Mouse (Mus musculus) cortical plate, adult 2 months (tissue): Measurements from ENCODE around the gene Tnn. TPM values are rescaled to one million over a fixed set of nuclear protein-coding genes. Genes with fewer than 3 reads are reported as not detected.

Experiments
- H3K27ac ChIP-seq: fragments of 200-500 bp; 2 replicates; pipeline ENCODE4 v1.5.1; 2012; ENCODE audit warnings: low read length, control low read depth, inconsistent platforms; ENCODE audit not compliant: insufficient read depth
- H3K4me1 ChIP-seq: fragments of 200-500 bp; 2 replicates; pipeline ENCODE4 v1.6.1; 2011; ENCODE audit warnings: low read length; ENCODE audit not compliant: control insufficient read depth, insufficient read depth
- H3K4me3 ChIP-seq: fragments of 200-500 bp; 2 replicates; pipeline ENCODE4 v1.5.1; 2011; ENCODE audit warnings: mild to moderate bottlenecking, low read length, control low read depth; ENCODE audit not compliant: insufficient read depth
- CTCF ChIP-seq: fragments of 200-500 bp; IDR thresholded peaks from 2 replicates; pipeline ENCODE4 v1.5.1; 2011; ENCODE audit warnings: mild to moderate bottlenecking, control low read depth, low read length; ENCODE audit not compliant: insufficient read depth; ENCODE audit errors: extremely low read depth
- POLR2A ChIP-seq: fragments of 200-500 bp; IDR thresholded peaks from 2 replicates; pipeline ENCODE4 v1.6.1; 2011; ENCODE audit warnings: mild to moderate bottlenecking, low read length, control low read depth; ENCODE audit not compliant: insufficient read depth; ENCODE audit errors: extremely low read depth
- polyA plus RNA-seq: library from polyadenylated mRNA; depleted of rRNA; stranded (reverse); fragments of >200 nt; gene quantifications from 2 replicates; pipeline ENCODE4 v1.2.3, GENCODE M21; 2012

Tnn gene
- polyA plus RNA-seq, 1 experiment = 0.06 TPM

DNA sequence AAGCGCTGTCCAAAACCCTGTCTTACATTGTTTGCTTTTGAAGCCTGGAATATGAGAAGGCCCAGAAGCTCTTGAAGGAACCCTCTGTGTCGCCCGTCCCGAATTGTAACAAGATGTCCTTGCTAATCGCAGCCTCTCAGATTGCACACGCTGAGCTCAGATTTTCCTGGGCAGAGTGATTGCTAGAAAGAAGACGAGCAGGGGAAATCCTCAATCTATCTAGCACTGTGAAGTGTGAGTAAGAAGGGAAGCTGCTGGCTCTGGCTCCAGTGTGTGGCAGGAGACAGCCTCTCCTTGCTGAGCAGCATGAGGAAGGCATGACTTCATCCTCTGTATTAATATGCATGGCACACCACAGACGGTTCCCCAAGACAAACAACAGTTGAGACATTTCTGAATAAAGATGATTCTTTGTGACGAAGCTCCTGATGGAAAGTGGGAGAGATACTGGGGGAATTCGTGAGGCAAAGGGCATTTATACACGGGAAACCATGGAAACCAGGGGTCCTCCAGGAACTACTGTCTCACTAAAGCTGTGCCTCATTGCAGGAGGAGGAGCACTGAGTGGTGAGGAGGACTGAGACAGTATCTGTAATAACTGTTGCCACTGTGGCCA is 4.0 kb downstream of the Tnn start:
- TF ChIP-seq CTCF (no peak), POLR2A (no peak)
- H3K4me3 ChIP-seq = no peak overlapping the region

DNA sequence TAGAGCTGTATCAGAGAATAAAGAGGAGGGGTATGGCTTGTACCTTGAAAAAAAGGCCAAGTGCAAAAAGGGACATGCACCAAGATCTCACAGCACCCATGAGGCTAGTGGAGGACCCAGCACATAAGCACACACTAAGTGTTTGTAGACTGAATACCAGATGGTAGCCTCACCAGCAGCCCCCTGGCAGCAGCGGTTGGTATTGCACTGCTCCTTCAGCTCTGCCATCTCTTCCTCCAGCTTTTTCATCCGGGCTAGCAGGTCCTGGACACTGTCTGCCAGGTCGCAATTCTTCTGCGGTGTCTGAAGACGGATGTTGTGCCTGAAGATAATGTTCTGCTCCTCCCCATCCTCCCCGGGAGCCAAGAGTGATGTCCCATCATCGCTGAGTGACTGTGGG is 6.1 kb downstream of the Tnn start:
- Histone ChIP-seq H3K4me1 (no peaks in the 10 kb centered on the region), H3K27ac (no peak overlapping the region), H3K4me3 (no peak overlapping the region)
- no peak for TF ChIP-seq POLR2A
- no peak for TF ChIP-seq CTCF

More for the DNA sequence above, 4.0 kb downstream of the Tnn start:
- Histone ChIP-seq H3K27ac (no peak overlapping the region; the same call in 1 of the 2 replicates), H3K4me1 (no peaks in the 10 kb centered on the region)

DNA sequence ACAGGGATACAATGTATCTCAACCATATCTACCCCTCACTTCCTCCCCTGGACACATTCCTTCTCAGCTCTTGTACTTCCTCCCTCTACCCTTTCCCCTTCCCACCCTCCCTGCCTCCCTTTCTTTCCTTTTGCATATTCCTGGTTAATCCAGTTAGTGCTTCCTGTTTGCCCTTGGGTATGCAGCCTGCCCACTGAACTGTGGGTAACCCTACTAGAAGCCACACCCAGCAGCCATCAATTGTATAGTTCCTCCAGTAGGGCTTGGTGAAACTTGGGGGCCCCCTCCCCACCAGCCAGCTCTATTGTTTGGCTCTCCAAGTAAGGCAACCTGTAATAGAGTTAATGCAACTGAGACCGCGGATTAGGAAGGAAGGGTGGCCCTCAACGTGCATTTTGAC is 7.8 kb downstream of the Tnn start:
- H3K27ac ChIP-seq = no peak overlapping the region
- TF ChIP-seq CTCF (no peak), POLR2A (no peak)
- no peaks in the 10 kb centered on the region for H3K4me1 ChIP-seq
- no peak overlapping the region for H3K4me3 ChIP-seq

DNA sequence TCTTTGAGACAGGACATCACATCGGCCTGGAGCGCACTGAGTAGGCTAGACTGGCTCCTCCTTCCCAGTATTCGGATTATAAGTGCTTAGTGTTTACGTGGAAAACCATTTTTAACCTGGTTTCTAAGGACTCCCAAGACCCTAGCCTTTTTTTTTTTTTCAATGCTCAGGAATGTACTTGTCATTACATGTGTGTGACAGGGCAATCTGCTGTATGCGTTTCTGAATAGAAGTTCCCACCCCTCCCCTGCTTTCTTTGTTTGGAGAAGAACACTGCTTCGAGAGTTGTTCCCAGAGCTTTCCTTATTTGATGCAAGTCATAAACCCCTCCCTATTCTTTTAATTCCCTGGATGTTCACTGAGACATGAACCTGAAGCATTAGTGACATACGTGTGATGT is 9.0 kb downstream of the Tnn start:
- no peak overlapping the region for H3K4me3 ChIP-seq
- H3K4me1 ChIP-seq = no peaks in the 10 kb centered on the region
- TF ChIP-seq POLR2A (no peak), CTCF (no peak)
- H3K27ac ChIP-seq = no peak overlapping the region

DNA sequence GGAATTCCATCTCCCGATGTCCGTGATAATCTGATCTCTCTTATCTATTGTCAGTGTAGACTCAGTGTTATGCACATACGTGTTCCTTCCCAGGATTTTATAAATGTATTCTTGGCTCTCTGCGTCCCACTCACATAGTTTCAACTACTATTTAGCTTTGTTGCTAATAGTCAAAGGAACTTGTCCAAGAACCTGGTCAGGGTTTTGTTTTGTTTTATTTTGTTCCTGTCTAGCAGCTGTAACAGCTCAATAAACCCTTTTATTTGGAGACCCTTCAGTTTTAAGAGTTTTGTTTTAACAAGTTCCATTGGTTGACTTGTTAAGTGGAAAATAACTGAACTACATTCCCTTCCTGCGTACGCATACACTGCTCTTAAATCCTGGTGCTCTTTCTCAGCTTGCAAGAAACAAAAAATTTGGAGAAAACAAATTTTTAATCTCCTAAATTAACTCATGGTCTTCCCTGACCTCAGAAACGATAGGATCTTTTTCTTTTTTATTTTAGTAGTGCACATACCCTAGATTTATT is 17.0 kb downstream of the Tnn start:
- H3K4me3 ChIP-seq = no peak overlapping the region
- no peak overlapping the region for H3K27ac ChIP-seq
- peaks cover 2% of the 10 kb centered on the region; the same call in 1 of the 2 replicates for H3K4me1 ChIP-seq
- TF ChIP-seq CTCF (no peak), POLR2A (no peak)

DNA sequence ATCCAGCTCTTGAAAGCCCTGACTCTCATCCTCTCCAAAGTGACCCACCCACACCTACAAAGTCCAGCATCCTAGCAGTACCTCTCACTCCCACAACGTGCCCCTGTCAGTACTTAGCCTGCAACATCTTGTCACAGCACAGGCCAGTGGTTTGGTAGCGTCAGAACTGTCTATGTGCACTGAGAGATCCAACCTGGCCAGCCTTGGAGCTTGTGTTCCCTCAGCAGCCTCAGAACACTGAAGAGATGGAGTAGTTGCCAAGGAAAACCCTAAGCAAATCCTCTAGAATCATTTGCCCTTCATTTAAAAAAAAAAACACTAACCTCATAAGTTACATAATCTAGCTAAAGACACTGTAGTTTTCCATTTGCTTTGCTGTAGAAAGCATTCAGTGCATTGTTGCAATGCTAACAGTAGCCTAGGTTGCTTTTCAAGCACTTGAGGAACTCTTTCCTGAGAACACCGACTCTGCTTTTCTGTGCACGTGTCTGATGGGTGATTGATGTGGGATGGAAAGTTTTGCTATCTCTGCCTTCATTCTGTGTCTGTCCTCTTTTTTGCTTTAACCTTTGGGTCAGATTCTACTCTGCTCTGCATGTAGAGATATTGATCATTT is 19.8 kb downstream of the Tnn start:
- TF ChIP-seq CTCF (no peak), POLR2A (no peak)
- Histone ChIP-seq H3K27ac (no peak overlapping the region), H3K4me3 (no peak overlapping the region), H3K4me1 (peaks cover 2% of the 10 kb centered on the region; the same call in 1 of the 2 replicates)

DNA sequence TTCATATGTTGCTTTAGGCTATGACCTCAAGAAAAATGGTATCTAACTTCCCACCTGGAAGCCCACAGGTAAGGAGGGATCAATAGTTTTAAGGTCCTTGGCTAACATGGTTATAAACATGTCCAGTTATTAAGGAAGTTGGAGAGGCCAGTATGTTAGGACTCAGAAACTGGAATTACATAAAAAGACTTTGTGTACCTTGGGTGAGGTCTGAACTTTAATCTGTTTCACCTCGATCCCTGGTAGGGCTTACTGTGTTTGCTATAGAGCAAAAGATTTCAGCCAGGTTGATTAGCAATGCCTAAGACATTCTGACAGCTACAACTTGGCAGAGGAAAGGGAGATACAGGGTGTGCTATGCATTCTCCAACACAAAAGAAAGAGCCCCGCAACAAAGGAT is 29.4 kb downstream of the Tnn start:
- Histone ChIP-seq H3K4me3 (no peak overlapping the region), H3K4me1 (no peaks in the 10 kb centered on the region), H3K27ac (no peak overlapping the region)
- TF ChIP-seq POLR2A (no peak), CTCF (no peak)

DNA sequence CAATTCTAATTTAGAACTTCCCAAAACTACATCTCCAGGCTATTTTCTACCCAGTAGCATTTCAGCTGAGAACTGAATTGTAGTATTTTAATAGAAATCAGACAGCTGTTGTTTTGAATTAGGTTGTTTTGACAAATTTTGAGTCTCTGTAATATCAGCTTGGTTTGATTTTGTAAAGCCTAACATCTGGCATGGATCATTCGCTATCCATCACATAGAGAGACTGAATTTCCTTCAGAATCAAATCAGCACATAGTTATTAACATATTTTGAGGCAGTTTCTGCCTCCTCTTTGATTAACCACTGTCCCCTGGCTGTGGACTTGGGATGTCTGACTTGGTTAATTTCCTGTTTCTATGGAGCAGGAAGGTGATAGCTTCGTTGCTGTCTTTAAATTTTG is 44.8 kb downstream of the Tnn start:
- H3K27ac ChIP-seq = no peak overlapping the region
- H3K4me1 ChIP-seq = peaks cover 2% of the 10 kb centered on the region; the same call in 1 of the 2 replicates
- TF ChIP-seq POLR2A = no peak
- TF ChIP-seq CTCF = no peak

DNA sequence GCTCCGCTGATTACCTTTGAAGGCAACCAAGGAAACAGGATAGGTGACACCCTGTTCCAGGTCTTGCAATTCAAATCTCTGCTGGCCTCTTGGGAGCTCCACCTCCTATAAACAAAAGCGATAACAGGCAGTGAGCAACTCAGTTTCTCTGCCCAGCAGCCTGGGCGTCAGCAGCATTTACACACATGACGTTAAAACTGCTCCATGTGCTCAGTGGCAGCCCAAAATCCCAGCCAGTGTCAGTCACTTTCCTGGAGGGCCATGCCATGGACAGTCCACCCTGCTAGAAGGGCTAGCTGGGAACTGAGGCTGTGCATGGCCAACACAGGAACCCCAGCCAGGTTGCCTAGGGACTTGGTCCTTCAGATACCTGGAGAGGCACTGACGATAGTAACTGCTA is 48.0 kb downstream of the Tnn start:
- peaks cover 3% of the 10 kb centered on the region; the same call in 1 of the 2 replicates for H3K4me1 ChIP-seq
- no peak for TF ChIP-seq POLR2A
- no peak for TF ChIP-seq CTCF
- no peak overlapping the region for H3K27ac ChIP-seq
- H3K4me3 ChIP-seq = no peak overlapping the region

More for the DNA sequence above, 44.8 kb downstream of the Tnn start:
- H3K4me3 ChIP-seq = no peak overlapping the region

DNA sequence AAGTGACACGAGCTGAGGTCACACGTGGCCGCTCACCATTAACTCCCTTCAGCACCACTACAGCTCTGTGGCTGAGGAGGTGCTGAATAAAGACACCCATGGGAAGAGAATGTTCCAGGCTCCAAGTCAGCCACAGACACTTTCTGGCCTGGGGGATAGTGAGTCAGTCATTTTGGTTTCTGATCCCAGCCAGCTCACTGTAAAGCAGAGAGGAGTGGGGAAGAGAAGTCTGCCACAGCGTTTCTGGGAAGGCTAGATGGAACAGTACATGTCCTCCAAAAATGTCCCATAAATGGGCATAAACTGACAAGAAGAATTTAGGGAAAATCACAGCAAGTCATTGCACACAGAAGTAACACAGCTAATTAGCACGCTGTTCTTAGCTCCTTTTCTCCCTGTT is 52.4 kb downstream of the Tnn start:
- peaks cover 3% of the 10 kb centered on the region; the same call in 1 of the 2 replicates for H3K4me1 ChIP-seq
- no peak overlapping the region for H3K4me3 ChIP-seq
- no peak overlapping the region for H3K27ac ChIP-seq
- TF ChIP-seq CTCF (no peak), POLR2A (no peak)
